20 mouse cellular contexts compared by ENCODE assay signal in the genomic region with DNA sequence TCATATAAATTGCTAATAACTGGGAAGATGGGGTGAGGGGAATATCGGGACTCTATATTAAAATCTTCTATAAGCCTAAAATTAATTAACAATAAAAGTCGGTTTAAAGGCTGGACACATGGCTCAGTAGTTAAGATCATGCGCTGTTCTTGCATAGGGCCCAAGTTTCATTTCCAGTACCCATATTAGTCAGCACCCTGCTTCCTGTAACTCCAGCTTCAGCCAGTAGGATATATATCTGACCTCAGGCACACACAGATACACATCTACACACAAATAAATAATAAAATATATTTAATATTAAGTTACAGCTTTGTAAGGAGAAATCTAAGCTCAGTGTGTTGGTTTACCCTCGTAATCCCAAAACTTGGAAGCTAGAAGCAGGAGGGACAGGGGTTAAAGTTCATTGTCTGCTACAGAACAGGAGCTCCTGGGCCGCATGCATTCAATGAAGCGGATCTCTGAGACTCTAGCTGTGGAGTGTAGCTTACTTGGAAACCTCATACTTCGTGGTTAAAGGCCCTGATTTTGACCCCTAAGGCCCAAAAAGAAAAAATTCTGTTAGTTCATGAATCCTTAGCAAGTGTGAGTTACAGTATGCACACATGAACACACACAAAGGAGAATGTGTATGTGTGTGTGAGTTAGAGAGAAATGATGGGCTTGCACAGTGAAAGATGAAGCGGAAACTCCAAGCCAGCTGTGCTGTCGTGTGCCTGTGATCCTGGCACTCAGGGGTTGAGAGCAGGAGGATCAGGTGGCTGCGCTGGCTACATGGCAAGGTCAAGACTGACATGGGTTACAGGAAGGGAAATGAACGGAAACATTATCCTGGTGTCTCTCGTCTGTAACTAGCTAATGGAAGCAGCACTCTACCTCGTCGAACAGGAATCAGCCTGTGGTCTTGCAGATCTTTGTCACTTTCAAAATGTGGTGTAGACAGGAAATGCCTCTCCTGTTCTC. TPM values are rescaled to one million over a fixed set of nuclear protein-coding genes. Genes with fewer than 3 reads are reported as not detected.
DNase-seq lines count a peak whose midpoint lies in the region; ATAC-seq lines count a peak whose summit lies in the region.
"Had no signal": no experiment of that assay in that cellular context is flagged by ENCODE, and none has a peak within 500 bp of the region (broad histone marks: within the 10 kb centered on the region; RNA-seq: fewer than 3 reads in every experiment).

No protein-coding gene starts in this region.

- H3K27ac ChIP-seq in embryonic facial prominence, embryonic 12.5 days = 0 out of 2 replicates have a peak overlapping the region, but pooled peaks have one; percentile 13
- H3K27ac ChIP-seq: limb, embryonic 15.5 days; neural tube, embryonic 12.5 days had no signal

- 57% methylated on average over 14 of the region's 14 CpGs for WGBS in embryonic facial prominence, embryonic 12.5 days

- peaks cover 4% of the 10 kb centered on the region for H3K4me1 ChIP-seq in embryonic facial prominence, embryonic 12.5 days

- H3K9me3 ChIP-seq in embryonic facial prominence, embryonic 12.5 days = no peaks in the 10 kb centered on the region
- H3K9me3 ChIP-seq: G1E; limb, embryonic 15.5 days; neural tube, embryonic 12.5 days; stomach, embryonic 15.5 days had no signal

- H3K4me2 ChIP-seq in embryonic facial prominence, embryonic 12.5 days (replicated peaks) = no peak overlapping the region
- H3K4me2 ChIP-seq: heart, embryonic 11.5 days; limb, embryonic 15.5 days; lung, embryonic 14.5 days; neural tube, embryonic 12.5 days; stomach, embryonic 15.5 days had no signal

- DNase-seq in kidney, adult 9 months = peak; percentile 49
- DNase-seq in kidney, postnatal 10 days = no peak
- DNase-seq in CD4-positive helper T cell, adult 2 months (ENCODE audit: low read depth, low spot score) = peak; percentile 26
- no peak for DNase-seq in MN1 (ENCODE audit: low spot score)
- DNase-seq in natural killer cell, adult 2 months (ENCODE audit: low spot score in 2 of 2) = no peak
- DNase-seq: adrenal gland, adult 2 months; cerebellum, adult 2 months; heart, postnatal 36 days; lung, embryonic 14.5 days; right cerebral cortex, postnatal 4 days had no signal

- H3K27me3 ChIP-seq in embryonic facial prominence, embryonic 12.5 days = no peaks in the 10 kb centered on the region
- H3K27me3 ChIP-seq: limb, embryonic 15.5 days; neural tube, embryonic 12.5 days; stomach, embryonic 15.5 days had no signal

- ATAC-seq in embryonic facial prominence, embryonic 12.5 days (ENCODE audit: insufficient number of reproducible peaks, insufficient read depth, low FRiP score, low TSS enrichment) = no peak
- peak; percentile 25 to 27; a peak in 2 of 4 replicates for ATAC-seq in hematopoietic stem cell, adult 5-6 weeks (replicated peaks in 1 of 2; ENCODE audit: insufficient read depth in 1 of 2, low FRiP score in 2 of 2, low TSS enrichment in 1 of 2, low read depth in 1 of 2, poor library complexity in 2 of 2, severe bottlenecking in 2 of 2)
- ATAC-seq in monocyte, adult 5-6 weeks (replicated peaks; ENCODE audit: insufficient number of reproducible peaks, low FRiP score, low TSS enrichment, poor library complexity, severe bottlenecking) = no peak
- ATAC-seq: intestine, embryonic 16.5 days; midbrain, embryonic 16.5 days had no signal

- 0 out of 2 replicates have a peak, but pooled peaks cover 8% of the 10 kb centered on the region for H3K36me3 ChIP-seq in embryonic facial prominence, embryonic 12.5 days
- H3K36me3 ChIP-seq: limb, embryonic 15.5 days; neural tube, embryonic 12.5 days had no signal

- H3K9ac ChIP-seq in embryonic facial prominence, embryonic 12.5 days = no peak overlapping the region
- H3K9ac ChIP-seq: limb, embryonic 15.5 days; lung, embryonic 14.5 days; neural tube, embryonic 12.5 days; stomach, embryonic 15.5 days had no signal

- H3K4me3 ChIP-seq in embryonic facial prominence, embryonic 12.5 days = no peak overlapping the region
- H3K4me3 ChIP-seq: limb, embryonic 15.5 days; neural tube, embryonic 12.5 days; stomach, embryonic 15.5 days had no signal

RNA-seq across cellular contexts. Expression of a gene that starts 49.2 kb away (rescaled TPM):
- polyA plus RNA-seq in embryonic facial prominence, embryonic 12.5 days (2016; fragmentation: Nextera tagmentation; extraction: Ambion mirVana) = 0.22 and 0.54 TPM in 2 replicates
- total RNA-seq in hematopoietic stem cell, adult 5-6 weeks (2017) = not detected in 2 replicates
- 0.32 to 1.6 TPM (median 1.4 TPM) in 3 replicates for total RNA-seq in monocyte, adult 5-6 weeks (2017)
- polyA plus RNA-seq: G1E had no signal

Comparison
In these comparisons a context has a peak if more than half of its experiments do, and no peak if none do; other contexts are left out.
1. DNase-seq: peak in kidney, adult 9 months (single experiment) and CD4-positive helper T cell, adult 2 months (single experiment); none in kidney, postnatal 10 days (single experiment), MN1 (single experiment) and natural killer cell, adult 2 months (0 of 2).
2. ATAC-seq: peak in hematopoietic stem cell, adult 5-6 weeks (2 of 2); none in embryonic facial prominence, embryonic 12.5 days (single experiment) and monocyte, adult 5-6 weeks (single experiment).